Mouse (Mus musculus) lung, adult 18-20 months (tissue): ENCODE results near the gene Kxd1.

Experiments used
- DNase-seq, 2 experiments: peaks; one replicate each; pipeline ENCODE4 v3.0.0; 2022; ENCODE audit warnings: mixed read lengths in 2 of 2

Kxd1 gene

GRCm38 (mm10) chr8:70546412-70546811 lies 18.7 kb upstream of the Kxd1 start:
- DNase-seq = peak in 1 of 2 experiments; percentile 35

- peak; percentile 84 to 89 for DNase-seq
Measured at GRCm38 (mm10) chr8:70544200-70544687, 16.5 kb upstream of the Kxd1 start.

GRCm38 (mm10) chr8:70541081-70541480 lies 13.3 kb upstream of the Kxd1 start:
- no peak for DNase-seq

- peak; percentile 39 to 55 for DNase-seq
Measured at GRCm38 (mm10) chr8:70540507-70541071, 12.8 kb upstream of the Kxd1 start.

- DNase-seq = no peak
Measured at GRCm38 (mm10) chr8:70540013-70540506, 12.3 kb upstream of the Kxd1 start.

- DNase-seq = peak; percentile 100
Measured at GRCm38 (mm10) chr8:70539077-70539813, 11.5 kb upstream of the Kxd1 start, which contains the start of gene Ell. Gene Ell, plus strand, starts transcription at chr8:70539457.

- peak; percentile 99 to 100 for DNase-seq
Measured at GRCm38 (mm10) chr8:70538633-70539076, 10.9 kb upstream of the Kxd1 start.

GRCm38 (mm10) chr8:70538024-70538579 lies 10.3 kb upstream of the Kxd1 start:
- peak; percentile 91 to 92 for DNase-seq

GRCm38 (mm10) chr8:70535701-70536100 lies 7.9 kb upstream of the Kxd1 start:
- no peak for DNase-seq

- DNase-seq = peak in 1 of 2 experiments; percentile 40
Measured at GRCm38 (mm10) chr8:70535221-70535620, 7.5 kb upstream of the Kxd1 start.

- no peak for DNase-seq
Measured at GRCm38 (mm10) chr8:70534281-70534680, 6.5 kb upstream of the Kxd1 start.

GRCm38 (mm10) chr8:70530314-70530713 lies 2.6 kb upstream of the Kxd1 start:
- DNase-seq = no peak

GRCm38 (mm10) chr8:70529741-70530161 lies 2.0 kb upstream of the Kxd1 start:
- DNase-seq = no peak

GRCm38 (mm10) chr8:70529299-70529698 lies 1.5 kb upstream of the Kxd1 start:
- DNase-seq = no peak

GRCm38 (mm10) chr8:70528182-70528797 lies 534 bp upstream of the Kxd1 start:
- no peak for DNase-seq

- DNase-seq = peak in 1 of 2 experiments; percentile 25
Measured at GRCm38 (mm10) chr8:70527111-70527511, 645 bp downstream of the Kxd1 start.

GRCm38 (mm10) chr8:70522592-70523403 lies 5.0 kb downstream of the Kxd1 start:
- peak; percentile 95 to 97 for DNase-seq

- no peak for DNase-seq
Measured at GRCm38 (mm10) chr8:70519606-70520005, 8.2 kb downstream of the Kxd1 start.

- no peak for DNase-seq
Measured at GRCm38 (mm10) chr8:70519043-70519442, 8.7 kb downstream of the Kxd1 start.

- no peak for DNase-seq
Measured at GRCm38 (mm10) chr8:70517940-70518643, 9.7 kb downstream of the Kxd1 start.

GRCm38 (mm10) chr8:70513441-70513840 lies 14.3 kb downstream of the Kxd1 start:
- peak in 1 of 2 experiments; percentile 58 for DNase-seq
